In the genomic region with DNA sequence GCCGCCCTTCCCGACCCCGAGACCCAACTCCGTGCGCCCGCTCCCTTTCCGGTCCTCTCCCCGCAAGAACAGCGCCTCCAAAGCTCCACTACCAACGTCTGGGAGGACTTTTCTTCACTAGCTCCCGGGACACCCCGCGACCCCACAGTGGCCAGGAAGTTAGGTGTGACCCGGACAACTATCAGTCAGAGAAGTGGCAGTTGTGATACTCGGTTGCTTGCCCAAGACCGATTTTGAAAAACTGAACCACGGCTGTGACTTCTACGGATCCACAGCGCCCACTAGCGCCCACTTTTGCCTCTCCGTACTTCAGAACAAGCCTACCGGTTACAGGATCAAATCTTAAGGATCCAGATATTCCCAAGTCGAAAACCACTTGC, we compare ENCODE assay signal across 8 mouse cellular contexts. TPM values are rescaled to one million over a fixed set of nuclear protein-coding genes. Genes with fewer than 3 reads are reported as not detected.
DNase-seq lines count a peak whose midpoint lies in the region; ATAC-seq and TF ChIP-seq lines count a peak whose summit lies in the region.

No protein-coding gene starts in this region.

- no peaks in the 10 kb centered on the region for H3K27me3 ChIP-seq in hindbrain, embryonic 10.5 days (ENCODE audit: insufficient read depth, poor library complexity, severe bottlenecking)
- H3K27me3 ChIP-seq in lung, embryonic 15.5 days, result no peaks in the 10 kb centered on the region

- peak; percentile 33 for ATAC-seq in frontal cortex, adult (ENCODE audit: low TSS enrichment)
- ATAC-seq in lung, embryonic 15.5 days (ENCODE audit: borderline replicate concordance, extremely low read depth, low FRiP score, low TSS enrichment), result peak; percentile 8; the same call in 1 of the 2 replicates

- peak overlapping the region; percentile 98 for H3K4me3 ChIP-seq in hindbrain, embryonic 10.5 days
- H3K4me3 ChIP-seq in lung, embryonic 15.5 days, result peak overlapping the region; percentile 96
- H3K4me3 ChIP-seq in olfactory bulb, adult 2 months (ENCODE audit: insufficient read depth, low read depth, low read length), result peak overlapping the region; percentile 72

- no peaks in the 10 kb centered on the region for H3K9me3 ChIP-seq in hindbrain, embryonic 10.5 days
- H3K9me3 ChIP-seq in lung, embryonic 15.5 days, result no peaks in the 10 kb centered on the region

- H3K4me2 ChIP-seq in lung, embryonic 15.5 days, result peak overlapping the region; percentile 89

- peak overlapping the region; percentile 98 for H3K27ac ChIP-seq in hindbrain, embryonic 10.5 days
- peak overlapping the region; percentile 91 for H3K27ac ChIP-seq in lung, embryonic 15.5 days
- peak overlapping the region; percentile 5; the same call in 1 of the 2 replicates for H3K27ac ChIP-seq in olfactory bulb, adult 2 months (ENCODE audit: insufficient read depth, low read depth, low read length)

- H3K4me1 ChIP-seq in hindbrain, embryonic 10.5 days (replicated peaks), result peaks cover 25% of the 10 kb centered on the region
- H3K4me1 ChIP-seq in lung, embryonic 15.5 days, result peaks cover 22% of the 10 kb centered on the region
- H3K4me1 ChIP-seq in olfactory bulb, adult 2 months (ENCODE audit: control insufficient read depth, insufficient read depth, low read length), result peaks cover 4% of the 10 kb centered on the region; the same call in 1 of the 2 replicates

- under 1% methylated on average over 23 of the region's 23 CpGs for WGBS in hindbrain, embryonic 10.5 days
- WGBS in lung, embryonic 15.5 days, result under 1% methylated on average over 23 of the region's 23 CpGs
- under 1% methylated on average over 23 of the region's 23 CpGs for WGBS in olfactory bulb, adult 2 months

- peak; percentile 86 for DNase-seq in Muller cell, postnatal 12 days (ENCODE audit: inconsistent ontology term)
- DNase-seq in cerebellum, adult 9-10 months, result peak; percentile 81
- DNase-seq in hindbrain, embryonic 10.5 days (ENCODE audit: low spot score), result peak; percentile 91
- DNase-seq in layer of hippocampus, adult 9-10 months (ENCODE audit: low spot score), result peak; percentile 89
- peak; percentile 58 to 63 for DNase-seq in thymus, adult 18-20 months

- TF ChIP-seq POLR2A in olfactory bulb, adult 2 months (IDR thresholded peaks at IDR 0.05; ENCODE audit: insufficient read depth, low read depth, low read length), result no peak

- peak overlapping the region; percentile 54 for H3K9ac ChIP-seq in lung, embryonic 15.5 days

- TF ChIP-seq CTCF in olfactory bulb, adult 2 months (IDR thresholded peaks at IDR 0.05; ENCODE audit: insufficient read depth, low read depth, low read length), result peak; percentile 65

- peaks cover 35% of the 10 kb centered on the region for H3K36me3 ChIP-seq in hindbrain, embryonic 10.5 days
- H3K36me3 ChIP-seq in lung, embryonic 15.5 days, result peaks cover 13% of the 10 kb centered on the region

RNA-seq across cellular contexts. Expression of gene Efnb2, which starts 0.7 kb away (rescaled TPM):
- polyA plus RNA-seq in hindbrain, embryonic 10.5 days (2016; fragmentation: Nextera tagmentation; extraction: Ambion mirVana), result 33.8 and 34.7 TPM in 2 replicates
- polyA plus RNA-seq in lung, embryonic 15.5 days (2015; fragmentation: Nextera tagmentation; extraction: Ambion mirVana), result 25.7 and 26.2 TPM in 2 replicates
- polyA plus RNA-seq in olfactory bulb, adult 2 months (2012; ENCODE audit: insufficient read depth, insufficient read length, low replicate concordance, missing spikeins), result not detected in 2 replicates

RNA-seq across cellular contexts. Expression of gene Arglu1, which starts 28.6 kb away (rescaled TPM):
- 145 and 165 TPM in 2 replicates for polyA plus RNA-seq in hindbrain, embryonic 10.5 days (2016; fragmentation: Nextera tagmentation; extraction: Ambion mirVana)
- 152 and 154 TPM in 2 replicates for polyA plus RNA-seq in lung, embryonic 15.5 days (2015; fragmentation: Nextera tagmentation; extraction: Ambion mirVana)
- polyA plus RNA-seq in olfactory bulb, adult 2 months (2012; ENCODE audit: insufficient read depth, insufficient read length, low replicate concordance, missing spikeins), result 1,185 TPM in 1 of 2 replicates, not detected in the other

Comparison
In these comparisons a context has a peak if more than half of its experiments do, and no peak if none do; other contexts are left out.
1. Peak in every context shown above with its lines: DNase-seq, ATAC-seq, H3K4me3 ChIP-seq and H3K27ac ChIP-seq.
2. H3K27ac ChIP-seq: peak in every context shown above with its lines; median percentile 98 in hindbrain, embryonic 10.5 days; 91 in lung, embryonic 15.5 days; 5 in olfactory bulb, adult 2 months.
3. RNA of gene Efnb2, which starts 0.7 kb away (polyA plus RNA-seq): 33.8 to 34.7 TPM in hindbrain, embryonic 10.5 days and 25.7 to 26.2 TPM in lung, embryonic 15.5 days; not detected in olfactory bulb, adult 2 months; every median in the first group is over 10 times any median in the second.